Mouse (Mus musculus) liver, embryonic 11.5 days (tissue): Measurements from ENCODE around the gene Umps. TPM values are rescaled to one million over a fixed set of nuclear protein-coding genes. Genes with fewer than 3 reads are reported as not detected.

Source experiments
- ATAC-seq: fragments of 200-750 bp; cut with Nextera tagmentation; replicated peaks from 2 replicates; pipeline ENCODE4 v1.8.0; 2017; ENCODE audit warnings: moderate number of reproducible peaks, mild to moderate bottlenecking, moderate TSS enrichment, moderate library complexity; ENCODE audit not compliant: low FRiP score
- DNase-seq: peaks from one replicate; pipeline ENCODE4 v3.0.0-alpha.2; 2017; ENCODE audit warnings: low spot score
- H3K27ac ChIP-seq: fragments of 300-500 bp; sonication (generic); 2 replicates; pipeline ENCODE4 v1.5.1; 2014; ENCODE audit warnings: mild to moderate bottlenecking, low read depth, low read length, control low read depth
- H3K27me3 ChIP-seq: fragments of 300-500 bp; sonication (generic); replicated peaks from 2 replicates; pipeline ENCODE4 v1.6.1; 2014; ENCODE audit warnings: low read length, mixed read lengths; ENCODE audit not compliant: control insufficient read depth, insufficient read depth
- H3K36me3 ChIP-seq: fragments of 300-500 bp; sonication (generic); 2 replicates; pipeline ENCODE4 v1.6.1; 2014; ENCODE audit warnings: mild to moderate bottlenecking, low read length, moderate library complexity, mixed read lengths; ENCODE audit not compliant: control insufficient read depth, insufficient read depth
- H3K4me1 ChIP-seq: fragments of 300-500 bp; sonication (generic); replicated peaks from 2 replicates; pipeline ENCODE4 v1.6.1; 2014; ENCODE audit warnings: low read length, mixed read lengths; ENCODE audit not compliant: control insufficient read depth, insufficient read depth
- H3K4me2 ChIP-seq: fragments of 300-500 bp; sonication (generic); 2 replicates; pipeline ENCODE4 v1.6.1; 2014; ENCODE audit warnings: mild to moderate bottlenecking, control low read depth, moderate library complexity
- H3K4me3 ChIP-seq: fragments of 300-500 bp; sonication (generic); 2 replicates; pipeline ENCODE4 v1.5.1; 2014; ENCODE audit warnings: low read depth, low read length, control low read depth
- H3K9ac ChIP-seq: fragments of 300-500 bp; sonication (generic); 2 replicates; pipeline ENCODE4 v1.6.1; 2014; ENCODE audit warnings: low read depth, low read length, control low read depth
- H3K9me3 ChIP-seq: fragments of 300-500 bp; sonication (generic); 2 replicates; pipeline ENCODE4 v1.6.1; 2016; ENCODE audit warnings: low read length, inconsistent platforms, mixed read lengths; ENCODE audit not compliant: control insufficient read depth
- WGBS: fragments of 180-500 bp; shearing (Covaris S2); extraction: QIAGEN DNeasy Blood & Tissue Kit; methylation state at CpG from one replicate; pipeline ENCODE4 v1.1.7; 2014; 5-methylcytosine and 5-hydroxymethylcytosine counted together
- polyA plus RNA-seq: library from polyadenylated mRNA; unstranded; fragments of >200 nt; fragmentation: Nextera tagmentation; extraction: Ambion mirVana; gene quantifications from 2 replicates; pipeline ENCODE4 v1.2.1, GENCODE M21; 2014

The Umps gene
- polyA plus RNA-seq, 1 experiment from 2014 or later: 104 TPM

GRCm38 (mm10) chr16:33932126-33932525 is 34.7 kb downstream of the Umps start:
- Histone ChIP-seq H3K36me3 (no peaks in the 10 kb centered on the region), H3K9ac (no peak overlapping the region), H3K27ac (no peak overlapping the region), H3K27me3 (no peaks in the 10 kb centered on the region), H3K9me3 (no peaks in the 10 kb centered on the region), H3K4me2 (no peak overlapping the region), H3K4me1 (peaks cover 13% of the 10 kb centered on the region), H3K4me3 (no peak overlapping the region)
- 52% methylated on average over 5 of the region's 5 CpGs for WGBS
- no peak for DNase-seq
- no peak for ATAC-seq

- Histone ChIP-seq H3K4me2 (no peak overlapping the region), H3K9ac (no peak overlapping the region), H3K4me1 (peaks cover 13% of the 10 kb centered on the region), H3K9me3 (no peaks in the 10 kb centered on the region), H3K27me3 (no peaks in the 10 kb centered on the region), H3K4me3 (no peak overlapping the region), H3K27ac (no peak overlapping the region), H3K36me3 (no peaks in the 10 kb centered on the region; the same call in 1 of the 2 replicates)
- no peak for ATAC-seq
- DNase-seq: no peak
- 65% methylated on average over 2 of the region's 2 CpGs for WGBS
These were observed 35.2 kb downstream of the Umps start for GRCm38 (mm10) chr16:33931682-33932081.

DNA sequence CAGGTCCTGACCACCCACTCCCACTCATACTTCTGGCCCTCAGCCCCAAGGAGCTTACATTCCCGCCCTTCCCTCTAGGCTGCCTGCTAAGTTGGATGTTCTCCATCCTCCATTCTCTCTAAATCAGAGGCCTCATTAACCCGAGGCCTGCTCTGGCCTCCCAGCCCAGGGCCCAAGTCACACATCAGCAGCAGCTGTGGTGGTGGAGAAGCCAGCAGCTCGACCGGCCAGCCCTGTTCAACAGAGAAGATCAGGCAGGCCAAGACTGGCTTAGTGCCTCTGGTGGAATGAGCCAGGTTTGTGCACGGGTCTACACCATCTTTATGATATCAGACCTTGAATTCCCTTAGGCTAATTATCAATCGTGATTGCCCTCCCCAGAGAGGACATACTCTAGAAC is 36.1 kb downstream of the Umps start:
- no peak overlapping the region for H3K4me2 ChIP-seq
- no peak for DNase-seq
- H3K4me1 ChIP-seq: peaks cover 13% of the 10 kb centered on the region
- 81% methylated on average over 6 of the region's 6 CpGs for WGBS
- no peak overlapping the region for H3K27ac ChIP-seq
- H3K9ac ChIP-seq: no peak overlapping the region
- no peaks in the 10 kb centered on the region; the same call in 1 of the 2 replicates for H3K36me3 ChIP-seq
- H3K9me3 ChIP-seq: no peaks in the 10 kb centered on the region
- no peaks in the 10 kb centered on the region for H3K27me3 ChIP-seq
- H3K4me3 ChIP-seq: no peak overlapping the region
- no peak for ATAC-seq

DNA sequence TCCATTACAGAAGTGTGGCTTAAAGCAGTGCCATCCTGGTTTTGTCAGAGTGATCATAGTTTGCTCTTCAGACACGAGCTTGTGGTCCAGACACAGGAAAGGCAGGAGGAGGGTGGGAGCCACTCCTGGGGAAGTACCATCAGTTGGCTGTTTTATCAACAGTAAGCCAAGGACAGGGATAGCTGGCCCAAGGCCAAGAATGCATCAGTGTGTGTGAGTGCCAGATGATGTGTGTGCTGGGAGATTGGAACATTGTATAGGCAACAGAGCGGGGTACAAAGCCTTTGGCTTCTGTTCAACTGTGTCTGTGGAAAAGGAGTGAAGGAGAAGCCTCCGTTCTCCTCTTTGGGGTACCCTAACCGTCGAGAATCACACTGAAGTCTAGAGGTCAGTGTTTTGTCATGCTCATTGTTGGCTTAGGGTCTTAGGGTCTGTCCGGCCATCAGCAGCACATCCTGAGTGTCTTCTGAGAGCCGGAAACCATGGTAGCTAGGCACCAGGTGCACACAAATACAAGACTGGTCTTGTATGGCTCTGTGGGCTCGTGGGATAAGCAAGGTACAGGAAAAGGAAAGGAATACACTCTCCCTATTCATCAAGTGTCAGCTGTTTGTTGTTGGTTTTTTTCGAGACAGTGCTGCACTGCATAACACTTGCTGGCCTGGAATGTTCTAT is 37.9 kb downstream of the Umps start:
- no peak overlapping the region for H3K4me3 ChIP-seq
- H3K4me1 ChIP-seq: peaks cover 13% of the 10 kb centered on the region
- H3K4me2 ChIP-seq: no peak overlapping the region
- no peak overlapping the region for H3K27ac ChIP-seq
- no peak for DNase-seq
- H3K9me3 ChIP-seq: no peaks in the 10 kb centered on the region
- 68% methylated on average over 9 of the region's 9 CpGs for WGBS
- no peaks in the 10 kb centered on the region; the same call in 1 of the 2 replicates for H3K36me3 ChIP-seq
- ATAC-seq: no peak
- no peak overlapping the region for H3K9ac ChIP-seq
- H3K27me3 ChIP-seq: no peaks in the 10 kb centered on the region

DNA sequence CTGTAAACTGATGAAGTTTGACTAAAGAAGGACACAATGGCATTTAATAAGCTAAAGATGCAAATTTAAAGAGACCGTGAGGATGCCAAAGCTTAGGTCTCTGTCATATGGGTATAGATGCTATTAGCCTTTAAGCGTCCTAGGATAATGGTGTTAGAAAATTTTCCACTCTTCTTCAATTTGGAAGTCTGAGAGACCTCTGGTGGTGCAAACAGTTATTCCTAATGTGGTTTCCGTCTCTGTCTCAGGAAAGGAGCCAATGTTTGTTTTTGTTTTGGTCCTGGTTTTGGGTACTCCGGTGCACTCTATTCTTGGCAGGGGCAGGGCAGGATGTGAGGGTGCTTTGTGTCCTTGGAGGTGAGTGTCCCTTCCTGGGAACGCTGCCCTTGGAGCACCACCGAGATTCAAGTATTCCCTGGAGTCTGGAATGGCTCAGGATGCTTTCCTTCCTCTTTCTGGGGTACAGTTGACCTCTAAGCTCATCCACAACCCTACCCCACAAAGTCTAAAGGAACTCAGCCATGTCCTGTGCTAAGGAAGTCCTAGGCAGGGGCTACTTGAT is 39.5 kb downstream of the Umps start:
- no peak for ATAC-seq
- Histone ChIP-seq H3K27me3 (no peaks in the 10 kb centered on the region), H3K9ac (no peak overlapping the region), H3K4me1 (peaks cover 29% of the 10 kb centered on the region), H3K9me3 (no peaks in the 10 kb centered on the region), H3K36me3 (no peaks in the 10 kb centered on the region; the same call in 1 of the 2 replicates), H3K4me3 (no peak overlapping the region), H3K27ac (no peak overlapping the region), H3K4me2 (no peak overlapping the region)
- DNase-seq: no peak
- WGBS: 79% methylated on average over 6 of the region's 6 CpGs

- WGBS: 35% methylated on average over 8 of the region's 8 CpGs
- ATAC-seq: peak; percentile 82
- Histone ChIP-seq H3K4me1 (peaks cover 29% of the 10 kb centered on the region), H3K27ac (no peak overlapping the region), H3K4me3 (no peak overlapping the region), H3K9ac (no peak overlapping the region), H3K4me2 (0 out of 2 replicates have a peak overlapping the region, but pooled peaks have one; percentile 28), H3K36me3 (peaks cover 5% of the 10 kb centered on the region; the same call in 1 of the 2 replicates), H3K9me3 (no peaks in the 10 kb centered on the region), H3K27me3 (no peaks in the 10 kb centered on the region)
- DNase-seq: peak; percentile 37
These were observed 43.1 kb downstream of the Umps start for GRCm38 (mm10) chr16:33923758-33924157.

DNA sequence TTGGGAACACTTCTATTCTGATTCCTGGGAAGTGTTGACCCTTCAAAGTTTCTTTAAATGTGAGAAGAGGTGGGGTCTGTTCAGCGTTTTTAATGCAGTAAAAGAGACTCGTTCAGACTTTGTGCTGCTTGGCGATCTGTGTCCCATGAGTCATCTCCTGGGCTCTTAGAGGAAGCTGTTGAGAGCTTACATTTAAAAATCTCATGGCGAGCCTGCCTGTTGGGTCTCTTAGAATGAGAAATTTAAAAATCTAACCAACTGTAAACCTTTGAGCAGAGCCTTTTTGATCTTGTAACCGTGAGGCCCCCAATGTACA is 43.9 kb downstream of the Umps start:
- no peaks in the 10 kb centered on the region for H3K27me3 ChIP-seq
- H3K27ac ChIP-seq: peak overlapping the region; percentile 57
- 0 out of 2 replicates have a peak overlapping the region, but pooled peaks have one; percentile 32 for H3K9ac ChIP-seq
- peaks cover 26% of the 10 kb centered on the region for H3K4me1 ChIP-seq
- H3K4me3 ChIP-seq: no peak overlapping the region
- H3K4me2 ChIP-seq: peak overlapping the region; percentile 50
- H3K9me3 ChIP-seq: no peaks in the 10 kb centered on the region
- no peak for ATAC-seq
- DNase-seq: no peak
- peaks cover 5% of the 10 kb centered on the region; the same call in 1 of the 2 replicates for H3K36me3 ChIP-seq
- WGBS: 35% methylated on average over 5 of the region's 5 CpGs

- H3K4me2 ChIP-seq: peak overlapping the region; percentile 50
- H3K9ac ChIP-seq: peak overlapping the region; percentile 39
- H3K27me3 ChIP-seq: no peaks in the 10 kb centered on the region
- peak; percentile 73 for ATAC-seq
- WGBS: 17% methylated on average over 18 of the region's 18 CpGs
- H3K4me1 ChIP-seq: peaks cover 26% of the 10 kb centered on the region
- no peaks in the 10 kb centered on the region for H3K9me3 ChIP-seq
- no peak overlapping the region for H3K4me3 ChIP-seq
- H3K36me3 ChIP-seq: peaks cover 5% of the 10 kb centered on the region; the same call in 1 of the 2 replicates
- peak overlapping the region; percentile 57 for H3K27ac ChIP-seq
- DNase-seq: peak; percentile 58
These were observed 44.5 kb downstream of the Umps start for GRCm38 (mm10) chr16:33922111-33923000.
